Mouse (Mus musculus) heart, adult 2 months (tissue): ENCODE data around the gene Ptprd. TPM values are rescaled to one million over a fixed set of nuclear protein-coding genes. Genes with fewer than 3 reads are reported as not detected.

Source experiments
- DNase-seq, 2 experiments: peaks; one replicate each; pipeline ENCODE4 v3.0.0; 2021
- H3K27ac ChIP-seq: fragments of 200-600 bp; 2 replicates; pipeline ENCODE4 v1.8.1; 2022
- H3K27me3 ChIP-seq: fragments of 200-500 bp; 2 replicates; pipeline ENCODE4 v1.6.1; 2012; ENCODE audit warnings: mild to moderate bottlenecking, low read length, inconsistent platforms, mixed read lengths; ENCODE audit not compliant: control insufficient read depth, insufficient read depth
- H3K36me3 ChIP-seq: fragments of 200-500 bp; 2 replicates; pipeline ENCODE4 v1.6.1; 2012; ENCODE audit warnings: low read length, inconsistent platforms; ENCODE audit not compliant: control insufficient read depth, insufficient read depth
- H3K4me1 ChIP-seq: fragments of 200-500 bp; 2 replicates; pipeline ENCODE4 v1.6.1; 2011; ENCODE audit warnings: low read length; ENCODE audit not compliant: control insufficient read depth, insufficient read depth
- H3K4me3 ChIP-seq: fragments of 200-600 bp; 2 replicates; pipeline ENCODE4 v1.8.1; 2022
- H3K79me2 ChIP-seq: fragments of 200-500 bp; replicated peaks from 2 replicates; pipeline ENCODE4 v1.6.1; 2012; ENCODE audit warnings: mild to moderate bottlenecking, inconsistent platforms, low read length, moderate library complexity, mixed read lengths; ENCODE audit not compliant: control insufficient read depth, insufficient read depth
- H3K9ac ChIP-seq: fragments of 200-500 bp; 2 replicates; pipeline ENCODE4 v1.6.1; 2012; ENCODE audit warnings: low read depth, mild to moderate bottlenecking, control low read depth, inconsistent platforms, low read length, mixed read lengths
- CTCF ChIP-seq: fragments of 200-600 bp; IDR thresholded peaks from 2 replicates; pipeline ENCODE4 v1.8.1; 2022; ENCODE audit warnings: antibody characterized with exemption, mild to moderate bottlenecking, moderate library complexity
- EP300 ChIP-seq: fragments of 200-500 bp; IDR thresholded peaks from 2 replicates; pipeline ENCODE4 v1.6.1; 2011; ENCODE audit warnings: low read depth, low read length, control low read depth; ENCODE audit not compliant: insufficient read depth
- POLR2A ChIP-seq: fragments of 200-500 bp; IDR thresholded peaks from 2 replicates; pipeline ENCODE4 v1.6.1; 2011; ENCODE audit warnings: mild to moderate bottlenecking, low read depth, low read length, control low read depth; ENCODE audit not compliant: insufficient read depth
- WGBS: fragments of 180-500 bp; shearing (Covaris S2); methylation state at CpG from one replicate; pipeline ENCODE4 v1.1.7; 2018; 5-methylcytosine and 5-hydroxymethylcytosine counted together
- intact Hi-C: fragments of 180-260 bp; cut with DNase I; formaldehyde crosslinking; loops from one replicate; pipeline ENCODE4 v1.15.1; 2025
- long read RNA-seq: library from polyadenylated mRNA; stranded (forward); transcript quantifications from one replicate; pipeline ENCODE4 v2.0.0, GENCODE M21; 2021
- polyA plus RNA-seq: library from polyadenylated mRNA; depleted of rRNA; stranded (reverse); fragments of >200 nt; gene quantifications from 2 replicates; pipeline ENCODE4 v1.2.3, GENCODE M21; 2012; rRNA removed
- total RNA-seq, 2 experiments: library from RNA; stranded (reverse); gene quantifications; 2 replicates each; pipeline ENCODE4 v1.2.3; 2021

Ptprd gene
- total RNA-seq (1 to 10 TPM; 5.3 to 7.0 TPM), polyA plus RNA-seq (2.7 and 5.0 TPM in 2 replicates)
- long read RNA-seq, partial matches to known transcripts = 2 of 4 reads
- long read RNA-seq, other reads (novel, unspliced or antisense) = 2 of 4 reads

DNA sequence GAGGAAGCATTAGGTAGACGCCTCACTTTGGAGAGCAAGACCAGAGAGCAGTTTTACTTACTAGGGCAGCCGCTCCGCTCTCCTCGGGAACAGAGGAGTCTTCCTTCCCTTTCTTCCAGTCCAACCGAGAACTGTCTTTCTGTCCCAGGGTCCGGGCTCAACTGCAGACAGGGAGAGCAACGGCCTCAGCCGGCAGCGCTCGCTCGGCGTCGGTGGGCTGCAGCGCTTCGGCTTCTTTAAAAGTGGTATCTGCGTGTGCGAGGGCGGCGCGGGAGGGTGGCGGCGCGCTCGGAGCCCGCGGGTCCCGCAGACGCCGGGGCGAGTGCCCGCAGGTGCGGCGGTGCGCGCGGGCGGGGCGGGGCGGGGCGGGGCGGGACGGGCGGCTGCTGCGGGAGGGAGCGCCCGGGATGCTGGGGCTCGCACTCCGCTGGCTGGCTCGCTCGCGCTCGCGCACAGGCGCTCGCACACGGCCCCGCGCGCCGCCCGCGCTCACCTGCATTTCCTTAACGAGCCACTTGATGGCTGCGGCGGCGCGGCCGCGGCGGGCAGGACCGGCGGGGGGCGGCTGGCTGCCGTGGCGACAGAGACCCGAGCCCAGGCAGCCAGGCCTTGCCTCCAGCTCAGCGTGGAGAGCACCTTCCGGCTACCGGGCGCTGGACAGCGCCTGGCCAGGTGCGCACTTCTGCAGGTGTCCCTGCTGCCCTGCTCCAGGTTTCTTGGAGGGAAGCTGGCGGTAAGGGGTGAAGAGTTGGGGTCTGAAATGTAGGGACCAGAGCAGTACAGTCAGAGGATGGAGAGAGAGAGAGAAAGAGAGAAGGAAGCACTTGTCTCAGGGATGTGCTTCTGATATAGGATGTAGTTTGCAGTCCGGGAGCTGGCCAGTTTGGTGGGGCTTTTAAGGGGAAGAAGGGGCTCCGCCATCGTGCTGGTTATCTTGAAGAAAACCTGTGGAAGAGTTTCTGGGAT lies at the start of gene Ptprd:
Gene Ptprd (minus strand): TSS at position 433 of the 966 bp plus-strand sequence.
- H3K36me3 ChIP-seq = no peaks in the 10 kb centered on the region
- H3K4me1 ChIP-seq = no peaks in the 10 kb centered on the region
- H3K27me3 ChIP-seq = no peaks in the 10 kb centered on the region
- no peak for DNase-seq
- H3K27ac ChIP-seq = no peak within 1 kb of the TSS
- no peak for TF ChIP-seq POLR2A
- TF ChIP-seq CTCF = 0 out of 2 replicates have a peak, but pooled peaks have one; percentile 30
- H3K9ac ChIP-seq = no peak within 1 kb of the TSS
- H3K4me3 ChIP-seq = no peak within 1 kb of the TSS
- 2% methylated on average over 82 of the region's 86 CpGs for WGBS
- intact Hi-C loops = no loop called here
- H3K79me2 ChIP-seq = no peaks in the 10 kb centered on the region

DNA sequence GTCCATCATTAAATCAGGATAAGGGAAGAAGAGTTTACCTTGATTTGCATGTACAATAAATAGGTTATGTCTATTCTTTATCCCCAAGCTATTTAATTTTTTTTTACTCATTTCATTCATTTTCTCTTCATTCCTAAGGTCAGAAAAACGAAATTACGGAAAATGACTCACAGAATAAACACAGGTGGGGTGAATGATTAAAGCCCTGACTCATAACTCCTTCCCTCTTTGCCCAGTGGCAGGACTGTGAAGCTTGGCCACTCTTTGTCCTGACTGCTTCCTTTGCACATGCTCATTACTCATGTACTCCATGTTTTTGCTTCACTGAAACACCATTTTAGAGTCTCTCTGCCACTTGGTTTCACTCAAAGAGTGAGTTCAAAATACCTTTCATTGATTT lies 24.1 kb upstream of the Ptprd start:
- no peak for DNase-seq
- H3K4me3 ChIP-seq = no peak overlapping the region
- no peak overlapping the region for H3K27ac ChIP-seq
- no peaks in the 10 kb centered on the region for H3K4me1 ChIP-seq
- H3K9ac ChIP-seq = no peak overlapping the region
- H3K27me3 ChIP-seq = no peaks in the 10 kb centered on the region
- H3K36me3 ChIP-seq = no peaks in the 10 kb centered on the region
- intact Hi-C loops = no loop called here
- H3K79me2 ChIP-seq = no peaks in the 10 kb centered on the region
- TF ChIP-seq POLR2A = no peak
- no peak for TF ChIP-seq CTCF
- no peak for TF ChIP-seq EP300
- 47% methylated on average over 2 of the region's 2 CpGs for WGBS

GRCm38 (mm10) chr4:78235316-78235715 lies 23.6 kb upstream of the Ptprd start:
- no peak for DNase-seq
- H3K79me2 ChIP-seq = no peaks in the 10 kb centered on the region
- H3K27me3 ChIP-seq = no peaks in the 10 kb centered on the region
- intact Hi-C loops = no loop called here
- H3K4me1 ChIP-seq = no peaks in the 10 kb centered on the region
- no peaks in the 10 kb centered on the region for H3K36me3 ChIP-seq
- WGBS = 41% methylated on average over 2 of the region's 2 CpGs
- no peak for TF ChIP-seq CTCF
- TF ChIP-seq EP300 = no peak
- TF ChIP-seq POLR2A = no peak
- no peak overlapping the region for H3K27ac ChIP-seq
- H3K4me3 ChIP-seq = no peak overlapping the region
- no peak overlapping the region for H3K9ac ChIP-seq

DNA sequence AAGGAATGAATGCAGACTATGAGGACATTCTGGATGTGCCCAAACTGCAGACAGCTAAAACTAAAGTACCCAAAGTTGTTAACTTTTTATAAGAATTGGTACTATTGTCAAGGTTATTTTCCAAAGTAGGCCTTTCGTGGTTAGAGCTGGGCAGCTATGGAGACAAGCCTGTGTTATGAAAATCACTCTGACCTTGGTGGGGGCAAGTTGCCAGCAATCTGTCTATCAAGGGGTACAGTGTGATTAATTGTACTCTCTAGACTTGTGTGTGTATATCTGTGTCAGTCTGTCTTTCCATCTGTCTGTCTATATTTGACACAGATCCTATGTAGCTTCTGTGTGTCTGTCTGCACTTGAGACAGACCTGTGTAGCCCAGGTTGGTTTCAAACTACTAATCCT lies 22.9 kb upstream of the Ptprd start:
- Histone ChIP-seq H3K79me2 (no peaks in the 10 kb centered on the region), H3K4me3 (no peak overlapping the region), H3K27me3 (no peaks in the 10 kb centered on the region), H3K27ac (no peak overlapping the region), H3K4me1 (no peaks in the 10 kb centered on the region), H3K9ac (no peak overlapping the region), H3K36me3 (no peaks in the 10 kb centered on the region)
- TF ChIP-seq CTCF = no peak
- no peak for TF ChIP-seq EP300
- TF ChIP-seq POLR2A = no peak
- DNase-seq = no peak
- 43% methylated on average over 1 of the region's 1 CpGs for WGBS
- intact Hi-C loops = no loop called here

GRCm38 (mm10) chr4:78213949-78214348 lies 2.2 kb upstream of the Ptprd start:
- H3K4me3 ChIP-seq = no peak overlapping the region
- no peaks in the 10 kb centered on the region for H3K4me1 ChIP-seq
- H3K27me3 ChIP-seq = no peaks in the 10 kb centered on the region
- H3K27ac ChIP-seq = no peak overlapping the region
- H3K36me3 ChIP-seq = no peaks in the 10 kb centered on the region
- intact Hi-C loops = no loop called here
- WGBS = 72% methylated on average over 4 of the region's 4 CpGs
- TF ChIP-seq EP300 = no peak
- TF ChIP-seq POLR2A = no peak
- no peak for TF ChIP-seq CTCF
- no peak for DNase-seq
- H3K9ac ChIP-seq = no peak overlapping the region
- no peaks in the 10 kb centered on the region for H3K79me2 ChIP-seq

DNA sequence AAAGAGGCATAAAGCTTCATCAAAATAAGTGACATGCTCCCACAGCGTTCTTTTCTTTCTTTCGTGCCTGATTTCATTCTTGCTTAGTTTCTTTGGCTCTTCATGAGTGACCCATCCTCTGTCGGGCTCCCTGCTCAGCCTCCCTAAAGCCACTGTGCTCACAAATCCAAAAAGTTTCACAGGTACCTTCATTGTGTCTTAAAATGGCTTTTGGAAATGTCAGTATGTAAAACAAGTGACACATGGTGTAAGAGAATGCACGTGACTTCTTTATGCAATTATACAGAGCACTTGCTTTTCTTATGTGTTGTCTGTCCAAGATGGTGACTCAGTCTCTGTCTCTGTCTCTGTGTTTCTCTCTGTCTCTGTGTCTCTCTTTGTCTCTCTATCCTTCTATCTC lies 1.2 kb upstream of the Ptprd start:
- Histone ChIP-seq H3K36me3 (no peaks in the 10 kb centered on the region), H3K4me3 (no peak overlapping the region), H3K27ac (no peak overlapping the region), H3K79me2 (no peaks in the 10 kb centered on the region), H3K9ac (no peak overlapping the region), H3K4me1 (no peaks in the 10 kb centered on the region), H3K27me3 (no peaks in the 10 kb centered on the region)
- intact Hi-C loops = no loop called here
- TF ChIP-seq POLR2A (no peak), CTCF (no peak), EP300 (no peak)
- DNase-seq = no peak
- 71% methylated on average over 4 of the region's 4 CpGs for WGBS
